Mouse (Mus musculus) CH12.LX (cell line): ENCODE data around the gene Klrb1c. TPM values are rescaled to one million over a fixed set of nuclear protein-coding genes. Genes with fewer than 3 reads are reported as not detected.
"Not testable (repeated sequence)": the region's sequence is repeated elsewhere in the genome, so short reads cannot be mapped to it uniquely, and the experiment has no call there.

Experiments
- DNase-seq: peaks from one replicate; pipeline ENCODE4 v3.0.0-alpha.2; 2013; ENCODE audit errors: extremely low read depth
- H3K27ac ChIP-seq: 2 replicates; pipeline ENCODE4 v1.5.1; 2012; ENCODE audit warnings: low read depth, mild to moderate bottlenecking, control low read depth, moderate library complexity; ENCODE audit not compliant: insufficient read depth
- H3K27me3 ChIP-seq: replicated peaks from 2 replicates; pipeline ENCODE3; 2012; ENCODE audit warnings: inconsistent platforms
- H3K36me3 ChIP-seq, 2 experiments: replicated peaks in 1 of 2; 2 replicates each; pipeline versions ENCODE3 to v1.6.1; 2012; ENCODE audit warnings: inconsistent platforms in 1 of 2, low read length in 1 of 2, mild to moderate bottlenecking in 1 of 2, mixed read lengths in 1 of 2, moderate library complexity in 1 of 2; ENCODE audit not compliant: control insufficient read depth in 1 of 2, insufficient read depth in 1 of 2
- H3K4me1 ChIP-seq, 2 experiments: 2 replicates each; pipeline ENCODE4 v1.6.1; 2012; ENCODE audit warnings: inconsistent platforms in 1 of 2, moderate library complexity in 1 of 2; ENCODE audit not compliant: insufficient read depth in 2 of 2, control insufficient read depth in 1 of 2
- H3K4me2 ChIP-seq: 2 replicates; pipeline ENCODE4 v1.6.1; 2012; ENCODE audit warnings: low read depth, mild to moderate bottlenecking, control low read depth; ENCODE audit not compliant: poor library complexity, insufficient read depth, severe bottlenecking
- H3K4me3 ChIP-seq, 3 experiments: fragments of 150-350 bp in 1 of 3; sonication (generic) in 1 of 3; replicated peaks in 1 of 3; 2 replicates each; pipeline versions ENCODE3 to v1.5.1; 2011 to 2012; ENCODE audit warnings: low read depth in 2 of 3, low read length in 2 of 3, mild to moderate bottlenecking in 2 of 3, moderate library complexity in 2 of 3, control low read depth in 1 of 3, improper control_type of control experiment in 1 of 3, inconsistent platforms in 1 of 3, mixed read lengths in 1 of 3; ENCODE audit not compliant: poor library complexity in 1 of 3
- H3K79me2 ChIP-seq: replicated peaks from 2 replicates; pipeline ENCODE4 v1.6.1; 2012; ENCODE audit warnings: mild to moderate bottlenecking, moderate library complexity; ENCODE audit not compliant: control insufficient read depth, poor library complexity, insufficient read depth, severe bottlenecking; ENCODE audit errors: extremely low read depth
- H3K9ac ChIP-seq: 2 replicates; pipeline ENCODE4 v1.6.1; 2012; ENCODE audit warnings: low read depth, mild to moderate bottlenecking, control low read depth, moderate library complexity; ENCODE audit not compliant: insufficient read depth
- H3K9me3 ChIP-seq: replicated peaks from 2 replicates; pipeline ENCODE3; 2012; ENCODE audit warnings: low read length, inconsistent platforms, mixed read lengths
- CTCF ChIP-seq, 2 experiments: IDR thresholded peaks in 1 of 2; conservative IDR thresholded peaks in 1 of 2; 2 replicates each; pipeline ENCODE4 v1.5.1; 2011 to 2012; ENCODE audit warnings: low read depth in 2 of 2, low read length in 2 of 2, improper control_type of control experiment in 1 of 2, inconsistent platforms in 1 of 2, mild to moderate bottlenecking in 1 of 2, moderate library complexity in 1 of 2
- E2F4 ChIP-seq: IDR thresholded peaks from 2 replicates; pipeline ENCODE4 v1.6.1; 2011; ENCODE audit warnings: low read depth, low read length, improper control_type of control experiment; ENCODE audit not compliant: insufficient replicate concordance
- ELF1 ChIP-seq: IDR thresholded peaks from 2 replicates; pipeline ENCODE4 v1.6.1; 2014; ENCODE audit warnings: low read depth, mild to moderate bottlenecking, inconsistent platforms, low read length, improper control_type of control experiment
- ETS1 ChIP-seq: conservative IDR thresholded peaks from 2 replicates; pipeline ENCODE4 v1.6.1; 2012; ENCODE audit warnings: low read depth, mild to moderate bottlenecking, inconsistent platforms, low read length, improper control_type of control experiment, moderate library complexity
- HCFC1 ChIP-seq: IDR thresholded peaks from 2 replicates; pipeline ENCODE4 v1.6.1; 2012; ENCODE audit warnings: low read depth, mild to moderate bottlenecking, inconsistent platforms, low read length, improper control_type of control experiment
- JUND ChIP-seq: conservative IDR thresholded peaks from 2 replicates; pipeline ENCODE4 v1.6.1; 2011; ENCODE audit warnings: low read depth, low read length, improper control_type of control experiment
- KAT2A ChIP-seq: IDR thresholded peaks from 2 replicates; pipeline ENCODE4 v1.6.1; 2012; ENCODE audit warnings: low read length, improper control_type of control experiment, inconsistent platforms; ENCODE audit not compliant: insufficient replicate concordance
- MAFK ChIP-seq: IDR thresholded peaks from 2 replicates; pipeline ENCODE4 v1.6.1; 2011; ENCODE audit warnings: low read length, improper control_type of control experiment; ENCODE audit not compliant: insufficient replicate concordance
- NELFE ChIP-seq: IDR thresholded peaks from 2 replicates; pipeline ENCODE4 v1.6.1; 2011; ENCODE audit warnings: low read depth, low read length, improper control_type of control experiment
- PAX5 ChIP-seq: IDR thresholded peaks from 2 replicates; pipeline ENCODE4 v1.6.1; 2012; ENCODE audit warnings: low read length, inconsistent platforms, mixed read lengths
- RAD21 ChIP-seq: IDR thresholded peaks from 2 replicates; pipeline ENCODE4 v1.6.1; 2011; ENCODE audit warnings: low read depth, mild to moderate bottlenecking, low read length, improper control_type of control experiment, moderate library complexity
- RCOR1 ChIP-seq: conservative IDR thresholded peaks from 2 replicates; pipeline ENCODE4 v1.6.1; 2012; ENCODE audit warnings: low read depth, mild to moderate bottlenecking, inconsistent platforms, low read length, improper control_type of control experiment
- SMC3 ChIP-seq: IDR thresholded peaks from 2 replicates; pipeline ENCODE4 v1.6.1; 2011; ENCODE audit warnings: low read depth, low read length, improper control_type of control experiment
- TCF12 ChIP-seq: IDR thresholded peaks from 2 replicates; pipeline ENCODE4 v1.6.1; 2014; ENCODE audit warnings: low read depth, mild to moderate bottlenecking, inconsistent platforms, low read length, improper control_type of control experiment
- UBTF ChIP-seq: IDR thresholded peaks from 2 replicates; pipeline ENCODE4 v1.6.1; 2012; ENCODE audit warnings: low read depth, mild to moderate bottlenecking, inconsistent platforms, low read length, improper control_type of control experiment, moderate library complexity
- USF1 ChIP-seq: IDR thresholded peaks from 2 replicates; pipeline ENCODE4 v1.6.1; 2014; ENCODE audit warnings: low read depth, mild to moderate bottlenecking, inconsistent platforms, low read length, improper control_type of control experiment
- USF2 ChIP-seq: conservative IDR thresholded peaks from 2 replicates; pipeline ENCODE4 v1.6.1; 2011; ENCODE audit warnings: low read depth, low read length, improper control_type of control experiment
- ZC3H11A ChIP-seq: IDR thresholded peaks from 2 replicates; pipeline ENCODE4 v1.6.1; 2012; ENCODE audit warnings: low read depth, mild to moderate bottlenecking, inconsistent platforms, low read length, improper control_type of control experiment
- ZKSCAN1 ChIP-seq: IDR thresholded peaks from 2 replicates; pipeline ENCODE4 v1.6.1; 2012; ENCODE audit warnings: low read depth, inconsistent platforms, low read length, improper control_type of control experiment, borderline replicate concordance
- ZMIZ1 ChIP-seq: IDR thresholded peaks from 2 replicates; pipeline ENCODE4 v1.6.1; 2012; ENCODE audit warnings: low read depth, mild to moderate bottlenecking, inconsistent platforms, low read length, improper control_type of control experiment
- dilution Hi-C: fragments of 300-500 bp; cut with MboI; formaldehyde crosslinking; loops from 2 replicates; pipeline ENCODE4 v1.14.3; 2020; ENCODE audit warnings: low sequenced_read_pairs; ENCODE audit not compliant: extremely low pct_unique_long_range_greater_than_20kb, extremely low pct_ligation_motif_present
- in situ Hi-C: fragments of 300-500 bp; cut with MboI; formaldehyde crosslinking; loops from 3 replicates; pipeline ENCODE4 v1.14.3; 2019; ENCODE audit warnings: low sequenced_read_pairs, low pct_ligation_motif_present, low pct_unique_long_range_greater_than_20kb, mixed read lengths
- polyA plus RNA-seq: library from polyadenylated mRNA; unstranded; fragments of >175 nt; gene quantifications from 2 replicates; pipeline ENCODE4 v1.2.1, GENCODE M21; 2012; ENCODE audit warnings: low read depth; ENCODE audit not compliant: insufficient read length
- total RNA-seq, 2 experiments: library from RNA; depleted of rRNA; stranded (reverse); fragments of 300-350 nt in 1 of 2; fragments of >200 nt in 1 of 2; gene quantifications; 2 replicates each; pipeline ENCODE4 v1.2.3; 2012 to 2014

The Klrb1c gene
- total and polyA plus RNA-seq, 3 experiments = not detected

- DNase-seq = no peak
- H3K9ac ChIP-seq = no peak overlapping the region
- dilution Hi-C loops (no loop called here), in situ Hi-C loops (loop anchor here (5.0 kb wide), 1 partner anchor 35 kb away; no protein-coding TSS in a partner anchor)
- no peaks in the 10 kb centered on the region for H3K36me3 ChIP-seq
- H3K79me2 ChIP-seq = no peaks in the 10 kb centered on the region
- no peak overlapping the region for H3K27ac ChIP-seq
- H3K27me3 ChIP-seq = no peaks in the 10 kb centered on the region
- no peak overlapping the region for H3K4me2 ChIP-seq
- TF ChIP-seq RCOR1 (no peak), USF2 (no peak), ZKSCAN1 (no peak), JUND (no peak), CTCF (conservative IDR thresholded peaks at IDR 0.05 in 1 of 2, IDR thresholded peaks at IDR 0.05 in 1 of 2; ENCODE audit: low read depth in 2 of 2, low read length in 2 of 2) (peak in 1 of 2 experiments; percentile 43; a peak in 2 of 4 replicates)
- H3K4me1 ChIP-seq = peaks cover 0 to 18% of the 10 kb centered on the region in 2 experiments; a peak in 2 of 4 replicates
- H3K4me3 ChIP-seq = no peak overlapping the region
- H3K9me3 ChIP-seq = peaks cover 2% of the 10 kb centered on the region
Measured at GRCm38 (mm10) chr6:128807021-128807420, 18.0 kb upstream of the Klrb1c start.

DNA sequence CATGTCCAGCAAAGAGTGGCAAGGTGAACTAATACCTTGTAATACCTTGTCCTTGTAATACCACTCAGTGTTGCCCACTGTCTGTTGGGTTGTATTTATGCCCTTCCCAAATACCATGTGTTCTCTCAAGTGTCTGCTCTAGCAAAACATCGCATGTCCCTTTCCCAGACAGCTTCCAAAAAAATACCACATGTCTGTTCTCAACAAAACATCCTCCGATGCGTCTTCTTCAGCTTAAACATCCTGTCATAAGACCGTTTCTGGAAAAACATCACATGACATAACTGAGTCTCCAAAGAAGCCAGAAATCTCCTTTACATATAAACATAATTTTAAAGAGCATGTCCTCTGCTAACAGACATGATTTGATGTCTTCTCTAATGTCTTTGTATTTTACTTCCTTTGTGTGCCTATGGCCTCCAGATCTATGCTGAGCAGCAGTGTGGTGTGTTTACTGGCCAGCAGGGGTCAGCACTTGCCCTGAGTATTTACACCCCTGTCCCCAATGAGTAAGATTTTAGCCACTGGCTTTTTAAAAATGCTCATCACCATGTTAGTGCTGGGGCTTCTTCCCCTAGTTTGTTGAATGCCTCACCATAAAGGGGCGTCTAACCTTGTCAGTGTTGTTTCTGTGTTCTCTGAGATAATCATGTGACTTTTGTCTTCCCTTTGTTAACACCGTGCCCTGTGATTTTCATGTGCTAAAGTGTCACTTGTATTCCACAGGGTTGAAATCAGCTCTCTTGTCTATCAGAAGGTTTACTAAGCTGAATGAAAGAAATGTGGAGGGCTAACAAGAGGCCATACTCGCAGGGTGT lies 16.0 kb upstream of the Klrb1c start:
- H3K9ac ChIP-seq, H3K79me2 ChIP-seq, H3K36me3 ChIP-seq, H3K4me2 ChIP-seq, H3K9me3 ChIP-seq, H3K27ac ChIP-seq, H3K4me3 ChIP-seq, H3K27me3 ChIP-seq, dilution Hi-C loops: not testable (repeated sequence)
- peak; percentile 80 for DNase-seq
- H3K4me1 ChIP-seq = peaks cover 0 to 27% of the 10 kb centered on the region in 2 experiments; a peak in 2 of 4 replicates
- in situ Hi-C loops = loop anchor here (5.0 kb wide), 1 partner anchor 37 kb away; no protein-coding TSS in a partner anchor
- TF ChIP-seq SMC3 (peak; percentile 64), RAD21 (peak; percentile 65), ZC3H11A (peak; percentile 33), CTCF (conservative IDR thresholded peaks at IDR 0.05 in 1 of 2, IDR thresholded peaks at IDR 0.05 in 1 of 2; ENCODE audit: low read depth in 2 of 2, low read length in 2 of 2) (peak; percentile 47 to 75)

GRCm38 (mm10) chr6:128802999-128803857 lies 14.2 kb upstream of the Klrb1c start:
- dilution Hi-C loops (no loop called here), in situ Hi-C loops (no loop called here)
- Histone ChIP-seq H3K36me3 (no peaks in the 10 kb centered on the region), H3K4me1 (peaks cover 2 to 32% of the 10 kb centered on the region in 2 experiments; a peak in 2 of 4 replicates), H3K4me2 (peak overlapping the region; percentile 85), H3K4me3 (peak overlapping the region; percentile 18 to 46 (median 46)), H3K9ac (peak overlapping the region; percentile 16; the same call in 1 of the 2 replicates), H3K9me3 (no peaks in the 10 kb centered on the region), H3K27ac (no peak overlapping the region), H3K27me3 (no peaks in the 10 kb centered on the region), H3K79me2 (no peaks in the 10 kb centered on the region)
- DNase-seq = peak; percentile 98
- 0 out of 2 replicates have a peak, but pooled peaks have one; percentile 64 for TF ChIP-seq E2F4
- peak; percentile 97 for TF ChIP-seq MAFK
- TF ChIP-seq HCFC1 = peak; percentile 56
- TF ChIP-seq USF1 = no peak
- 0 out of 2 replicates have a peak, but pooled peaks have one; percentile 42 for TF ChIP-seq TCF12
- no peak for TF ChIP-seq RCOR1
- TF ChIP-seq ZMIZ1 = no peak
- no peak for TF ChIP-seq PAX5
- peak; percentile 57; the same call in 1 of the 2 replicates for TF ChIP-seq ZC3H11A
- TF ChIP-seq NELFE = 0 out of 2 replicates have a peak, but pooled peaks have one; percentile 16
- 0 out of 2 replicates have a peak, but pooled peaks have one; percentile 17 for TF ChIP-seq ETS1
- peak; percentile 98 for TF ChIP-seq ELF1
- TF ChIP-seq UBTF = no peak
- TF ChIP-seq KAT2A = peak; percentile 79; the same call in 1 of the 2 replicates
